Mouse (Mus musculus) NIH3T3 (cell line): ENCODE measurements around the gene Cryl1.
A peak's percentile ranks its signal among the peaks of the same experiment; 100 is the strongest.

Source experiments
- DNase-seq: peaks from one replicate; pipeline ENCODE4 v3.0.0-alpha.2; 2012; ENCODE audit warnings: low read depth

Gene Cryl1

DNA sequence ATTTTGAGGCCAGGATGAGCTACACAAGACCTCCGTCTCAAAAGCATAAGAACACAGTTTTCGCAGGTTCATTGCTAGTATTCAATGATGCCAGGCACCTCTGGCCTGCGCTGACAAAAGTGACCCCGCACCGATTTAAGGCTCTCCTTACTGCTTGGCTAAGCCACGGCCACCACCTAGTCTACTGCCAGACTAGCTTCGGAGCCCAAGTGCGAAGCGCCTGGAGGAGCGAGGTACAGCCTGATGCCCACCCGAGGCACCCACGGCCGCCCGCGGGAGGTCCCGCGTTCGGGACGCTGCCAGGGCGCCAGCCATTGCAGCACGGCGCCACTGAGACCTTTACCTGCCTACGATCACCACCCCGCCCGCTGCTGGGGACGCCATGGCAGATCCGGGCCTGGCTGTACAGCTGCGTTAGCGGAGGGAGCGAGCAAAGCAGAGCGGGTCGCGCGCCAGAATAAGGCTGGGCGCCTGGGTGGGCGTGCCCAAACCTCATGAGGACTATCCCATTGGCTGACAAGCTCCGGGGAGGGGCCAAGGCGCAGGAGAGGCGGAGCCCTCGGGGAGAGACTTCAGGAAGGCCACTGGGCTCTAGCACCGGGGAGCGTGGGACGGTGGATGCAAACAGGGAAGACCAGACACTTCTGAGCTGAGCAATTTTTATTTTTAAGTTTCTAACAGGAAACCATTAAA, at the start of gene Cryl1:
Gene Cryl1, minus strand, starts transcription at position 465 of the 693 bp plus-strand sequence.
- DNase-seq, result peak; percentile 97

DNA sequence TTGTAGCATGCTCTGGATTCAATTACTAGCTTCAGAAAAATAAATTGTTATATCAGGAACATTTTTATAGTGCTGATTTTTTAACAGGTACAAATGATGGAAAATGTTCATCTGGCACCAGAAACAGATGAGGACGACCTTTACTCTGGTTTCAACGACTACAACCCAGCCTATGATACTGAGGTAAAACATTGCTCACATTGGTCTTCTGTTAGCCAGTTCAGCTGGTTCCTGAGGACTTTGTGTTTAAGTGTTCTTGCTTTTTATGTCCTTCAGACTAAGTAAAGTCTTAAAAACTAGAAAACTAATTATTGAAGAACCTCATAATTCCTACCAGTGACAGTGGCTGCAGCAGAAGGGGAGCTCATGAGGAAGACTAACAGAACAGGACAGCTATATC, 32.1 kb upstream of the Cryl1 start:
- no peak for DNase-seq

DNA sequence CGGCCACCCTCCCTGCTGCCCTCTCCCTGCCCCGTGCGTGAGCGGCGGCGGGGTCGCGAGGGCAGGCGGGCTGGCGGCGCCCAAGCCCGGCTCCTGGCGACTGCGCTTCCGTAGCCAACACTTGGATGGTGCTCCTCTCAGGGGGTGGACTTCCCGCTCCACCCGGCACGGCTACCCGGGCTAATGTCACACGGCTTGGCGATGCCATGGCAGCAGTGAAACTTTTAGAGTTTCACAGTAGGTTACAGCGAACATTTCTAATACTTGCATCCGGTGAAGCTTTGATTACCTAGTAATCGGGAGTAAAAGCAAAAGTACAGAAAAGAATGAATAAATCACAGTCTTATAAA, 25.9 kb upstream of the Cryl1 start:
- no peak for DNase-seq

DNA sequence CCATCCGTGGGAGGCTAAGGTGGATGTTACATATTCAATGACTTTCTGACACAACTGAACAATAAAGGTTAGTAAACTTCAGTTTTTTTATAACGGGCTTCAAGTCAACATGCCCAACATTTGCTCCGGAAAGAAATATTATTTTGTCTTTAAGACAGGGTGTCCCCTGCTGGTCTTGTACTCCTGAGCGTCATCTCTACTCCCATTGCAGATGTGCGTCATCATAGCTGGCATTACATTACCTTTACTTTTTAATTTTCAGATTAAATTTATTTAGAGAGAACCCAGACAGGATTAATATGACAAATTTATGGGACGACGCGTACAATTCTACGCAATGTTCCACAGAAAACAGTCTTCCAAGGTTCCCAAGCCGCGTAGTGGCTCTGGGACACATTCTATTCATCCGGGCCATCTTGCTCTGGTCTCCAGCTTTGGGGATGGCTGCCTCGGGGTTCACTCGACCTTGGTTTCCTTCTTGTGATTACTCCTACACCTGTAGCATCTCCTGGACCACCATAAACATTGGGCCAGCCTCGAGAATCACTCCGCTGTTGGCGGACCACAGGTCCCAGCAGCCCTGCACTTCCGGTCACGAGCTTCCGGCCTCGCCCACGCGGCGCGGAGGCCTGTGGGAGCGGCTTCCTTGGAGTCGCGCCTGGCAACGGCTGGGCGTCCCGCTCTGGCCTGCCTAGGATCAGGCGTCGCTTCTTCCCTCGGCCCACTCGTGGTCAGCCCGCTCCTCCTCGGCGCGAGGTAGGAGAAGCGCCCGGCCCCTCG, 25.3 kb upstream of the Cryl1 start, which contains the start of gene Ift88:
Gene Ift88, plus strand, starts transcription at position 631 of the 780 bp plus-strand sequence.
- DNase-seq, result peak; percentile 94

DNA sequence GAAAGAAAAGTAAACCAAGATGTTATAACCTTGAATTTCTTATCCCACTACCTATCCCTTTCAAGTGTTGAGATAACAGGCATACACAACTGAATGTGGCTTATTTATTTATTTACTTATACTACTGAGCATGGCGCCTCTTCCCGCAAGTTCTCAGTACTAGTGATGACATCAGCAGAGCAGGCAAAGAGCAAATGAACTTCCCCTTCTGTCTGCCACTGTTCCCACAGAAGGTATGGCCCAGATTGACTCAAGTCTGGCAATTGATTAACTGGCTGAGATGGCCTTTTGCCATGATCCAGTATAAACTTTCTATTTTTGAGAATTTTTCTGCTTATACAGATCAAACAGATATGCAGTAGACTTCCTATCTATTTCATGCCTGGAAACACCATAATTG, 18.9 kb upstream of the Cryl1 start:
- no peak for DNase-seq

DNA sequence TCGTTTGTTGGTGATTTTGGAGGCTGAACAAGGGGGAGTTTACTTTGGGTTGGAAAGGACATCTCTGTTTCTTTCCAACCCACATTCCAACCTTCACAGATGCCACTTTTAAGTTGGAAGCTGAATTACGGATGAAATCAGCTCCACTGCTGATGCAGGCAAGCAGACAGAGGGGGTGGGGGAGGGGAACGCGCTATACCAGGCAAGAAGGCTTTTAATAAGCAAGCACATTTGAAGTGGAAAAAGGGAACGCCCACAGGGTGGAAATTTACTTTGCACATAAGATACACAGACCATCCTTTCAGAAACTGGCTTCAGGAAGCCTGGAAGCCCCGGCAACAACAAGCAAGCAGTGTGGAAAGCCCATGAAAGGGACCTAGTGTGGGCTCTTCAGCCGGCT, 13.8 kb upstream of the Cryl1 start:
- peak; percentile 9 for DNase-seq

DNA sequence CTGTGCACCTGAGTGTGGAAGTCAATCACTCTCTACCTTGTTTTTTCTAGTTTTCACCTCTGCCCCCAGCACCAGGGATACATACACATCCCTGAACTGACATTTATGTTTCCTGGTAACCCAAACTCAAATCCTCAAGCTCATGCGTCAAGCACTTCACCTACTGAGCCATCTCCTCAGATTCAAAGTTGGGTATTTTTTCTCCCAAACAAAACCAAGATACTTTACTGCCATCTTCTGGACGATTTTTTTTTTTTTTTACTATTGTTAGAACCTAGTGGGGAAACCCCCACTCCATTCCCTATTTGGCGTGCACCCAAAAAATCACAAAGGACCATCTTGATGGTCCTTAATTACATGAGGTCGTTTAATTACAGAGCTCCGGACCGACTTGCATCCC, 10.8 kb upstream of the Cryl1 start:
- DNase-seq, result peak; percentile 22

DNA sequence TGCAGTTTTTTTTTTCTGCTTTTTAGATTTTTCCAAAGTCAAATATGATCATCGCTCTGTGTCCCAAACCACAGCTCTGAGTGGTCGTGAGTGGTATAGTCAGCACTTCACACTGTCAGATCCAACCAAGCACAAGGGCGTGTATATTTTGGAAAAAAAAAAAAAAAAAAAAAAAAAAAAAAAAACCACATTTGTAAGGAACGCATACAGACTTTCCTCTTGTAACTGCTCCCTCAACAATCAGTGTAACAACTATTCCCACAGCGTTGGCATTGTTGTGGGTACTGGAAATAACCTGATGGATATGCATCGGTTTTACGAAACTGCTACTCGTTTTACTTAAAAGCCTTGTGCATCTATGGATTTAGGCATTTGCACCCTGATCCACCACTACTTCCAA, 9.8 kb upstream of the Cryl1 start:
- DNase-seq, result no peak

DNA sequence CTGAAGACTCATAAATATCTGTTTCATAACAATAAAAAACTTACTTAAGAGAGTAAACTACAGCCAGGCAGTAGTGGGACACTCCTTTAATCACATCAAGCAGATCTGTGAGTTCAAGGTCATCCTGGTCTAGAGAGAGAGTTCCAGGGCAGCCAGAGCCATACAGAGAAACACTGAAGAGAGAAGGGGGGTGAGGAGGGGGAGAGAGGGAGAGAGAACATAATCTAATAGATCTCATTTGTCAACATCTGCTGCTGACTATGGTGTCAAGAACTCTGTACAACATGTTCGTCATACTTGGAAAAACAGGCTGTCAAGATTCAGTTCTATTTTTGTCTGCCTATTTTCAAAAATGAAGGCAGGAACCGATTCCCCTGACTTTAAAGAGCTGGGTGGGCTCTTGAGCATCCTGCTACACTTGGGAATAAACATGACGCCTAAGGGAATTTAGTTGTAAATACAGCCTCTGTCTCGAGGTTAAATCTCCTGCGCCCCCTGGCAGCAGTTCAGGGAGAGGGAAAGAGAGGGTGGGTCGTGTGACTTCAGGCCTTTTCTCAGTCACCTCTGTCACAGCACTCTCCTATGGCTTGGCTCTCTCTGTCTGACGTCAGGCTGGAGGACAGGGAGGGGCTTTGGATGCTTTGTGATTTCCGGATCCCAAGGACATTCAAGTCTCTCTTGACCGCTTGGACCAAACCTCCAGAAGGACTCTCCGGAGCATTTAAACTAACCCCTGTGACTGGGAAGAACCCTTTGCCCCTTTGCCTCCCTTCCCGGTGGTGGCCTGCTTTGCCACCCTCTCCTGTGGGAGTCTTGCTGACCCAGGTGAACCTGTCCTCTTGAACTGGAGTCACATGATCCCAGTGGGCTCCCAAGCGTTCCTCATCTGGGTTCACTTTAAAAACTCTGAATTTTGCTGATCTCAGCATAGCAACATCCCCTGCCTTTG, 9.0 kb upstream of the Cryl1 start:
- DNase-seq, result peak; percentile 17

DNA sequence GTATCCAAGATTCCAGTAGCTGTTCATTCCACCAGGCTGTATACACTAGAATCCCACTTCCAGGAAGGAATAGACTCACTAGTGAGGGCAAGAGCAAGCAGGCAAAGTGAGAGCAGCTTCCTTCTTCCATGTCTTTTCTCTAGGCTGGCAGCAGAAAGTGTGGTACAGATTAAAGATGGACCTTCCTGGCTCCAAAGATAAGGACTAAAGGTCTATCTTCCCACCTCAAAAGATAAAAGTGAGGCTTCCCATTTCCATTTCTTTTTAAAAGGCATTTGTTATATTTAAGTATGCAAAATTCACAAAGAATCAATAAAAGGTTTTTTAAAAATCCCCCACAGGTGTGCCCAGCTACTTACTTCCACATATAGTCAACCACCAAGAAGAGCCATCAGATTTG, 4.5 kb upstream of the Cryl1 start:
- no peak for DNase-seq

DNA sequence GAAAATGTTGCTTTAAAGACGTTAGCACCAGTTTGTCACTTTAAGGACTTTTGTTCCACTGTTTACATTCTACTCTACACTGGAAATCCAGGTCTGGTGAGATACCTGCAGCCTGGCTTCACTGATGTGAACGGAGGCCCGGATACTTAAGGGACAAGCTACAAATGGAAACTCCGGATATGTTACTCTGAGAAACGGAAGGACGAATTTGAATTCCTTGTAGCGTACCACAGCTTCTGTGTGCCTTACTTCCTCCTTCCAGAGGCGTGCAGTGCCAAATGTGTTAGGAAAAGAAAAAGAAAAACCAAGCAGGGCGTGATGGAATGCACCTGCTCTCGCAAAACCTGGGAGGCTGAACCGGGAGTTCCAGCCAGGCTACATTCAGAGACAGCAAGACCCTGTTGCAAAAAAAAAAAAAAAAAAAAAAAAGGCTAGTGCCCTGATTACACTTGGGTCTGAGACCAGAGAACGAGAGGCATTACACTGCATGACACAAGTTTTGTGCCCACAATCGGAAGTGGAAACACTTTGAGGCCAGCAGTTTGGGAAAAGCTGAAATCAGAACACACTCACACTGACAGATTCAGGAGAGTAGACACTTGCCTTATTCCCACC, 591 bp upstream of the Cryl1 start:
- peak; percentile 42 for DNase-seq

DNA sequence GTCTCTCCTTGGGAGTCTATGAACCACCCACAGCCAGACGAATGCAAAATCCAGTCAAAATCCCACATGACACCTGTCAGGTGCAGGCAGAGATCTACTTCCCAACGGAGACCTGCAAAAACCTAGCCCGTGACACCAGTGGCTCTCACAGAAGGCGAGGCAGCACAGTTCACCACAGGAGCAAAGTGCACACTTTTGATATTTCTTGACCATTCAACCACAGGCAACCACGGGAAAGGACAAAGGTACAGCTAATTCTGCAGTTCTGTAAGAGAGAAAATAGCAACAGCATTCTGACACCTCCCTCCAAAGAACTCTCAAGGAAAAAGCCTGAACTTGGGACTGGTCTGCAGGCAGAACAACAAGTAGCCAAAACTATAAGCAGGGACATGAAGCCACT, 1.1 kb downstream of the Cryl1 start:
- no peak for DNase-seq

DNA sequence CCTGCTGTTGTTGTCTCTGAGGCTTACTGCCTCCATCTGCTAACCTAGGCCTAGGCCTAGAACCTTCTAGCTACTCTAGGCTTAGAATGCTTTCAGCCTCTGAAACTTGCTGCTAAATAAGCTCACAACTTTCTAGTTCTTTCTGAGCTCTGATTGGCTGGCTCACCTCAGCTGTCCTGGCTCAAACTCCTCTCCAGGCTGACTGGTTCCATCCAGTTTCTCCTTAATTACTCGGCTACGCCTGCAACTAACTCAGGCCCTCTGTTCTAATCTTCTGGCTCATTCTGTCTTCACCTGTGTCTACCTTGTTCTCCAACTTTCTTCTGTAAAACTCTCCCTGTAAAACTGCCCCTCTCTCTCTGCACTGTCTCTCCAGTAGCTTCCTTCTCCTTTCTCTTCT, 2.9 kb downstream of the Cryl1 start:
- no peak for DNase-seq

DNA sequence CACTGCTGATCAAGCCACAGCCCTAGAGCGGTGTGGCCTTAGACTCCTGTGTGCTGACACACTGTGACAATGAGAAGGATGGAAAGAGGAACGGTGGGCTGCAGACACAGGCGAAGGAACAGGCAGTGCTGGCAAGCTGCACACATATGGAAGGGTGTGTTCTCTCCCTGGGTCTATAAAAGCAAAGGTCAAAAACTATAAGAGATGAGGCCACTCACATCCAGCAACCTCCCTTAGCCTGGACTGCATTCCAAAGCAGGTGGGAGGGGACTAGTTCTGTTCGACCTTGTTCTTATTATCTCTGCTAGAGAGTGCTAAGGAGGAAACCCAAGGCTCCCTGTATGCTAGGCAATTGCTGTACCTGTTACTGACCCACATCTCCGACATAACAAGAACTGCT, 6.1 kb downstream of the Cryl1 start:
- no peak for DNase-seq

DNA sequence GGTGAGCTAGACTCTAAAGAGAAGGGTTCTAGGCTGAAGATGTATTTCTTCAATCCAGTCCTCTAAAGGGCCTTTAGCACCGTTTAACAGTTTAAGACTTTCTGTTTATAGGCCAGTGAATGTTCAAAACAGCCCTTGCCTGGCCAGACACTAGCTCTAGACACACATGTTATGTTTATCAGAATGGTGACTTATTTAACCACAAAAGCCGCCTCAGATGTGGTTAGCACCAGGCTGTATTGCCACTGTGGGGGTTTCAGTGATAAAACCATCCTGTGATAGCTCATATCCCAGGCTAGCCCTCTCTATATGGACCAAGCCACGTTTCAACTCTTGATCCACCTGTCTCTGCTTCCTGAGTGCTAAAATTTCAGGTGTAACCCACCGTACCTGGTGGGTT, 6.7 kb downstream of the Cryl1 start:
- no peak for DNase-seq

DNA sequence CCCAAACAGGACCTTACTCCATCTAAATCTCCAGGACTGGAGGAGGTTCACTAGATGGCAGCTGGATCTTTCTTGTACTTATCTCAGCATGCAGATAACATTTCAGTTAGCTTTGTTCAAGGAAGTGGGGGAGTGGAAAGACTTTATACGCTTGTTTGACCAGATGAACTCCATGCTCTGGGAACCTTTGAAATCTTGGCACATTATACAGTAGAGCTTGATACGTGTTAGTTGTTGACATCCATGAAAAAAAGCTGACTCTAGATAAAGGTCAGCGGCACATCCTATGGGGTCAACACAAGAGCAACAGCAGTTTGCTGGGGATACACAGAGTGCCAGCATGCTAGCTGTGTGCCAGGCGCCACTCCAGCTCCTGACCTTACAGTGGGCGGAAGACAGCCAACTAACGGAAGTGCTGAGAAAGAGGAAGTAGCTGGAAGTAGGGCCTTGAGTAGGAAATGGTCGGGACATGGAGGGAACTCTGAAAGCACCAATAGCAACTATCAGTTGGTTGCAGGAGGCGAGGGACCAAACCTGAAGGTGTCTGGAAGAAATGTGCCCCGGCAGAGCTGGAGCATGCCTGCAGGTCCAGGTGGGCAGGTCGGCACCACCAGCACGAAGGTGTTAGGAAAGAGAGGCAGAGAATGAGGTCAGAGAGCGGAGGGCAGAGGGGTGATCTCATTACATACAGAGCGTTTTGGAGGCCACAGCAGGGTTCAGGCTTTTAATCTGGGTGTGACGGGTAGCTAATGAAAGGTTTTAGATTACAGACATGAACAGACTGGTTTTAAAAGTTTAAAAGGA, 11.4 kb downstream of the Cryl1 start:
- no peak for DNase-seq

DNA sequence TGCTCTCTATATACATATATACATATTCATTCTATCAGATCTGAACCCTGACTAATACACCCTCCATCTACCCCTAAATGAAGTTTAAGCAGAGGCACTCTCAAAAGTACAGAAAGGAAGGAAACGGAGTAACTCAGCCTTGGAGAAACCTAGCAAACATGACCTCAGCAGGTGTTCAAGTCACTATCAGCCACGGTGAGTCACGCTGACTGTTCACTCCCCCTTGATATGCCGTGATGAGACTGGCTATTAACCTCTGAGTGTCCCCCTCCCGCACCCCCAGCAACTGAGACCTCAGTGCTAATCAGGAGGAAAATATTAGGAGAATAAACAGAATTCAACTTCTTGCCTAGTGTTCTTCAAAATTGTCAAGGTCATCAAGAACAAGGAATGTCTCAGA, 12.7 kb downstream of the Cryl1 start:
- DNase-seq, result no peak

DNA sequence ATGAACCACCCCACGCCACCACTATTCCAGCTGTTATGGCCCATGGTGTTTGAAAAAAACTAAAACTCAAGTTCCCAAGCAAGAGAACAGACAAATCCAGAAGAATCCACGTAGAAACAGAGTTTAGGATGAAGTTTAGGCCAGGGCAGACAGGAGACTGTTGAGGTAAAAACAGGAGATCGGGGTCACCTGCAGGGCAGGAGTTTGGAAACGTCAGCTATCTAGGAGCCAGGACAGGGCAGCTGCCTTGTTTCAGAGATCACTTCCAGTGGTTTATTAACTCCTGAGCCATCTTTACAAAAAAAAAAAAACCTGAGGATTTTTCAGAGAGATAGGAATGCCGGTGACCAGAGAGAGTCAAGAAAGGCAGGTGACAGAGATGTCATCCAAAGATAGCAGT, 20.8 kb downstream of the Cryl1 start:
- DNase-seq, result no peak

DNA sequence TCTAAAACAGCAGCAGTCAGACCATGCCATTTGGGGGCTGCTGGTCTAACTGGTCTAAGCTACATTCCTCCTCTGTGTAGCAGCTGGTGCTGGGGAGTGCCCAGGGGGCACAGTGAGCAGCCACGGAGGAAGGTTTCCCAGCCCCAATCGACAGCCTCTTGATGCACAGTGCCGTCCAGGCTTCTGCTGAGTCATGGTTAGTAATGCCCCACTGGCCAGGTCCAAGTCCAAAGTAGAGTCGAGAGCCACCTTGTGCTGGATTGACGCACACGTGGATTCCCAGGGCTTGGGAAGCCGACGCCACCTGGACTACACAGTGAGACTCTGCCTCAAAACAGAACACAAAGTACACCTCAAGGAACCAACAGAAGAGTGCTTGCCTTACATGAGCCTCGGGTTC, 21.4 kb downstream of the Cryl1 start:
- no peak for DNase-seq

DNA sequence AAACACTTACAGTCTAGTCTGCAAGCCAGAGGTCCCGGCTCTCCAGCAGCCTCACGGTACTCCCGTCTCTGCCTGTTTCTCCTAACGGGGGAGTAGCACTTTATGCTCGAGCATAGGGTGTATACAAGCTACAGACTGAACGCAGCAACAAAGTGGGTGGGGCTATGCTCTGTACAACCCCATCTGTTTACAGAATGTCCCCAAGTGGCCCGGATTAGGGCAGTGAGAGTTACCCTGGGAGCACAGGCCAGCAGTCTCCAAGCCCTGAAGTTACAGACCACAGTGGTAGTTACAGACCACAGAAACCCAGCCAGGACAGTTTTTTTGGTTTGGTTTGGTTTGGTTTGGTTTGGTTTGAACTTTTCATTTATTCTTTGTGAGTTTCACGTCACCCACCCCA, 22.3 kb downstream of the Cryl1 start:
- no peak for DNase-seq

DNA sequence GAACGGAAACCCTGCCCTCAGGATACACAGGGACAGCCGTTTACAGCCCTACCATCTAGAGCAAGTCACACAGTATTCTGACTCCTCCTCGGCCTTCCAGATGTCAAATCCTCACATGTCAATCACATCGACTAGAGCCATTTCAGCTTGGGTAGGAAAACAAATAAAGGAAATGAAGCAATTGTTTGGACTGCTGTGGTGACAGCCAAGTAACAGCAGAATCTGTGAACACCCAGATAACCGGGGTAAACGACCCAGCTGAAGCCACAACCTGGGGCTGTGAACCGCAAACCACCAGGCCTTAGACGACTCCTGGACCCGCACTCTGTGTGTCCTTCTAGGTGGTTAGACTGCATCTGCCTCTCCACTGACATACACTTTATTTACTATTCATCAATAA, 23.1 kb downstream of the Cryl1 start:
- DNase-seq, result no peak
